Mouse (Mus musculus) urinary bladder, adult 2 months (tissue): ENCODE data around the gene Axin1. TPM values are rescaled to one million over a fixed set of nuclear protein-coding genes. Genes with fewer than 3 reads are reported as not detected.
"Not testable (repeated sequence)": the region's sequence is repeated elsewhere in the genome, so short reads cannot be mapped to it uniquely, and the experiment has no call there.

Experiments used
- DNase-seq: peaks from one replicate; pipeline ENCODE4 v3.0.0; 2022; ENCODE audit warnings: low spot score
- polyA plus RNA-seq: library from polyadenylated mRNA; depleted of rRNA; stranded (reverse); fragments of >200 nt; gene quantifications from 2 replicates; pipeline ENCODE4 v1.2.3, GENCODE M21; 2012

The Axin1 gene
- polyA plus RNA-seq, 1 experiment: 22.2 TPM

DNA sequence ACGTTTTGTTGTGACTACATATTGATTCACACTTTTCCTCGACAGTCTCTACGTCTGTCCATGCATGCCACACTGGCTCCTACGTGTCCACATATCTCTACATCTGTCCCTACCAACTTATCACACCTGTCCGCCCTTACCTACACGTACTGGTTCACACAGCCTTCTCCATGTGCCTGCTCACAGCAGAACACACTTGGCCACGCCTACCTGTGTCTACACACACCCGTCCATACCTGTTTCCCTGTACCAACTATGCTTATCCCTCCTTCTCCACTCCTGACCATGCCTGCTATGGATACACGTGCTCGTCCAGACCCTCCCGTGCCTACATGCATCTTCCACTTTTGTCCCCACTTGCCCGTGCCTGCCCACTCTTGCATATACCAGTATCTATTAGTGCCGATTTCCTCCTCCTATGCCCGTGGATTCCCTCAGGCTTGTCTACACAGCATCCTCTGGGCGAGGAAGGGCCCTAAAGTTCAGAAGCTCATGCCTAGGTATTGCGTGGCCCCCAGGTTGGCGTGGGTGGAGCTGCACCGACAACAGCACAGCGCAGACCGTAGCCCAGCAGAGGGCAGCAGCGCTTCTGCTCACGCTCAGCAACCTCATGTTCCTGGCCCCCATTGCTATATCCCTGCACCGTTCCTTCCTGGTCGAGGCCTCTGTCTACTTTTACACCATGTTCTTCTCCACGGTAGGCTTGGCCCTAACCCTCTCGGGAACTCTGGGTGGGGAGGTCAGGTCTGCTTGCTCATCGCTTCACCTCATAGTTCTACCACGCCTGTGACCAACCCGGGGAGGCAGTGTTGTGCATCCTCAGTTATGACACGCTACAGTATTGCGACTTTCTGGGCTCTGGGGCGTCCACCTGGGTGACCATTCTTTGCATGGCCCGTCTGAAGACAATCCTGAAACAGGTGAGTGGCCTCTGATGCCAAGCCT, 18.4 kb upstream of the Axin1 start:
- DNase-seq: no peak

DNA sequence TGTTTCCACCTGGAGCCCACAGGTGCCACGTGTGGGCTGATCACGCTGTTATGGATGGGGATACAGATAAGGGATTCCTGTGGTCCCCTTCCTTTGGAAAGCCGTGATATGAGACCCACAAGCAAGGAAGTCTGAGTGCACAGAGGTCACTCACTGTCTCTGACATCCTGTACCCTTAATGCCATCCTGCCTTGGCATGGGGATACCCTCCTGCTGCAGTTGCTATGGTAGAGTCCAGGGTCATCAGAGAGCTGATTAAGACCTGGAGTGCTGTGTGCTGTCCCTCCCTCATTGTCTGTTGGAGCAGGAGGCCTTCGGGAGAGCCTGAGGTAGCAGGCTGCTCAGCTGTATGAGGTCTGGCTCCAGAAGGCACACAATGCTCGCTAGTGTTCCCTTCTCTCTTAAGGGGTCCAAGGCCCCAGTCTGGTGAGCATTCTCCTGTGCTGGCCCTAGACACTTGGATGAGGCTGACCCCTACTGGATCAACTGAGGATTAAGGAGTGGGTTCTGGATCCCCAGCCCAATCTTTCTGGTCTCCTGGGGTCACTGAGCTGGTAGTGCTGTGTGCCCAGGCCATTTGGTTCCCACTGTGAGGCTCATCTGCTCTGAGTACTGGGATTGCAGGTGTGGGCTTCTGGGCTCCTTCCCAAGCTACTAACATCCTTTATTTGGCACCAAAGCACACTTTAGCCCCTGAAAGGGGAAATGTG, 15.9 kb upstream of the Axin1 start:
- no peak for DNase-seq

DNA sequence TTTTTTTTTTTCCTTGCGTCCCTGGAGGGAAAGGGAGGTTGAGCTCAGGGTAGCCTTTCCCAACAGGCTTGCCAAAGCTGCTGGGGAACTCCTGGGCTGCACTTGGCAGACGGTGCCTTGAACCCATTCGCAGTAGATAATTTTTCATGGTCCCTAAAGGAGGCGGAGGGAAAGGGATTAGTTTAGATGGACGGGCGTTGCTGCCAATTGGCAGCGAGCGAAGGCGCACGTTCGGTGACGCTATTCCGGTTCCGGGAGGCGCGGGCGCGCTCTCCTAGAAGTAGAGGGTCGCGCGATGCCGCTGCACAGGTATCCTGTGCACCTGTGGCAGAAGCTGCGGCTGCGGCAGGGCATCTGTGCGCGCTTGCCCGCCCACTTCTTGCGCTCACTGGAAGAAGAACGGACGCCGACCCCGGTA, 15.2 kb upstream of the Axin1 start, which contains the start of gene Mrpl28:
Gene Mrpl28 (plus strand): TSS at position 234 of the 418 bp plus-strand sequence.
- peak; percentile 67 for DNase-seq

DNA sequence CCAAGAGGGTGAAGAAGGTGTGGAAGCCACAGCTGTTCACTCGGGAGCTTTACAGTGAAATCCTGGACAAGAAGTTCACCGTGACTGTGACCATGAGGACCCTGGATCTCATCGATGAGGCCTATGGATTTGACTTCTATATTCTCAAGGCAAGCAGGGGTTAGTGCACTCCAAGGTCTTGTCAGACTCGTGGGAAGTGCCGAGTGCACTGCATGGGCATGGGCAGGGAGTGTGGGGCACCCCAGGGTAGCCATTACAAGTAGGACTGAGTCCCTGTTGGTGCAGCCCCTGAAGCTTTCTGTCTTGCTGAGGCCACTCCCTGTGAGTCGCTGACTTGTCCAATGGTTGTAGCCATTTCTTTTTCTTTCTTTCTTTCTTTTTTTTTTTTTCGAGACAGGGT, 13.9 kb upstream of the Axin1 start:
- no peak for DNase-seq

DNA sequence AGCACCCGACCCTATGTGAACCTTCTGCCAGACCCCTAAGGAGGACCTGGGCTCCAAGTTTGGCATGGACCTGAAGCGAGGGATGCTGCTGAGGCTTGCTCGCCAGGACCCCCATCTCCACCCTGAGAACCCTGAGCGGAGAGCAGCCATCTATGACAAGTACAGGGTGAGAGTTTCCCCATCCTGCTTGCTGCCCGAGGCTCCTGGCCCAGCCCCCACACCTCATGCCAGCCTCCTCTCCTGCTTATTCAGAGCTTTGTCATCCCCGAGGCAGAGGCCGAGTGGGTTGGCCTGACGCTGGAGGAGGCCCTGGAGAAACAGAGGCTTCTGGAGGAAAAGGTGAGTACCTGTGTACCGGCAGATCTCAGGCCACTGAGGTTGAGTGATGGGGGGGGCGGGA, 13.3 kb upstream of the Axin1 start:
- no peak for DNase-seq

DNA sequence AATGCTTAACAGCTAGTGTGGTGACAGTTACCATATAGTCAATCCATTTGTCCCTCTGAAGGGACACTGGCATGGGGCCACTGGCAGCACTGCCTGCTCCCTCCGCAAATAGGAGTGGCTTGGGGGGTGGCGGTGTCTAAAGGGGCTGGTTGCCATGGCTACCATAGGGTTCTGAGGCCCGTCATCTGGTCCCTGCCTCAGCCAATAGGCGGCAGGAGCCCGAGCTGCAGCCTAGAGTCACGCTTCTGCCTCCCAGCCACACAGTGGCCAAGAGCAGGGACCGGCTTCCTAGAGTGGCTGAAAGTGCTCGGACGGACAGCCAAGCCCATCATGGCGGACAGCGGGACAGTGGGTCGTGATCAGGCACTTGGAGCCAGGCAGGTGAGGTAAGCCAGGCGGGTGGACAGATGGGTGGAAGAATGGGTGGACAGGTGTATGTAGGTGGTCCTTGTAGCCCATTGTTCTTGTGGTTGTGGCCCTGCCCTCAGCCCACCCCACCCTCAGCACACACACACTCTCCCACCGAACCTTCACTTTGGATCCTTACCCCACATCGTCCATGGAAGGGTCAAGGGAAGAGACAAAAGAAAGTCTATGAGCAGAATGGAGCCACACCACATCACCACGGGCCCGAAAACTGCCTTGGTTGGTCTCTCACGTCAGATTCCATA, 7.3 kb upstream of the Axin1 start:
- no peak for DNase-seq

DNA sequence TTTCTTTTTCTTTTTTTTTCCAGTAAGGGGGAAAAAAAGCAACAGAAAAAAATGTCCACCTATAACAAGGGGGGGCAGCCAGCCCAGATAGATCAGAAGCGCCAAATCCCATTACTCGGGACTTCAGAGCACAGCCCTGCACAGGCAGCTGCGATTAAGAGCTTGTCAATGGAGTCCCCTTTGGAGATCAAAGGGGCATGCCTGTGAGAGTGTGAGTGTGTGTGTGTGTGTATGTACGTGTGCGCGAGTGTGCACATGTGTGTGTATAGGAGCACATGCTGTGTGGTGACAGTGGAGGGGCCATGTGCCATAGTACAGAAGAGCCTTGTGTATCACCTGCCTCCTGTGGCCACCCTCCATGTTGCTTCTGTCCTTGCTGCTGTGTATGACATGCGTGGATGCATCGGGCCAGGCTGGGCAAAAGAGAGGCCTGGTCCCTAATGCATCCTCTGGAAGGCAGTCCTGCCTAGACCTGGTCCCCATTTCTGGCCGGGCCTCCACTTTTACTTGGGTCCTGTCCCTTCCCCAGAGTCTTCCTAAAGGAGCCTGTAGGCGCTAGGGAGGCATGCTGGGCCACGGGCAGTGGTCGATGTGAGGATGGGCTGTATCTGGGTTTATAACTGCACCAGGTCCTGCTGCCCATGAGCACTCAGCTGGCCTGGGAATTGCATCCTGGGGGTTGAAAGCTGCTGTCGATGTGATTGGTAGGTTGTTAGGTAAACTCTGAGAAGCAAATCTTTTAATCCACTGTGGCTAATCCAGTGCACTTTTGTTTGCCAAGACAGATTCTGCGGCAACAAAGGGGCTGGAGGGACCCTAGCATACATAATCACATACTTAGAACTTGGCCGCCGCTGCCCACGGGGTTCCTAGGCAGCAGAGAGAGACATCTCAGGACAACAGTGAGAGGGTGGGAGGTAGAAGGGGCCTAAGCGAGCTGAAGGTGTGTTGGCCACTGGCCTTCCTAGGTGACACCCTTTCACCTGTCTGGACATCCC, 6.3 kb upstream of the Axin1 start:
- DNase-seq: no peak

DNA sequence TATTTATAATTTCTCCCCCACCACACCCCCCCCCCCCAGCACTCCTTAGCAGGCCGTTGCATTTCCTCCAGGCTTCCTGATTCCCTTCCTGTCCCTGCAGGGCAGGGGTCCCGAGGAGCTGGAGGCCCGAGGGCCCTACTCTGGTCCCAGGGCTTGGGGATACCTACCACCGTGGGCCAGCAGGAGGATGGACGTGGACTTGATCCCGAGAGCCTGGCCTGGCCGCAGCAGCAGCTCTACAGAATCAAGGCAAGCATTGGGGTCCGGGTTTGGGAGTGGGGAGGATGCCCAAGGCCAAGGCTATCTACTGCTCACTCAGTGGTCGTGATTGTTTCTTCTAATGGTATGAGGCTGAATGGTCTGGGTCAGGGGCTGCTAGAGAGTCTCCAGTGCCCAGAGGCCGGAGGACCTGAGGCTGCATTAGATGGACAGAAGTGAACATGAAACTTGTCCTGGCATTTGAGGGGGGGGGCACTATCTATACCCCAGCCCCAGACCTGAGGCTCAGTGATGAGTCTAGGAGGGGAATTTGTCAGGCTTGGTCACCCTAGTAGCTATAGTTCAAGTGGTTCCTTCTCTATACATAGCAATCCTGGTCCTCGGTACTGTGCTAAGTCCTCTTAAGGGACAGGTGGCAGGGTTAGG, 1.3 kb upstream of the Axin1 start:
- DNase-seq: no peak

DNA sequence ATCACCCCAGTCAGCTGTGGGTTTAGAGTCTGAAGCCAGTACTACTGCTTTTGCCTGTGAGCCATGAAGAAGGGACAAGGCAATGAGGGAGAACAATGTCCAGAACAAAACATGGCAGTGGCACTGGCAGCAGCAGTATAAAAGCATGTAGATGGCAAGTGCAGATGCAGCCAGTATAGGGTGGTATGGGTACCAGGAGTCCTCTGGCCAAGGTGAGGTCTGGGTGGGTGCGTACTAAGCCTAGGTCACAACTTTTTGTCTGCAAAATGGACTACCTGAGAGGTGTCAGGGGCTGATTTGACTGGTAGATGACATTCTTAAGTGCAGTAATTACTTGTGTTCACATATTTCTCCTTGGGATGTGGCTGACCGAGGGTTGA, 747 bp upstream of the Axin1 start:
- DNase-seq: no peak

DNA sequence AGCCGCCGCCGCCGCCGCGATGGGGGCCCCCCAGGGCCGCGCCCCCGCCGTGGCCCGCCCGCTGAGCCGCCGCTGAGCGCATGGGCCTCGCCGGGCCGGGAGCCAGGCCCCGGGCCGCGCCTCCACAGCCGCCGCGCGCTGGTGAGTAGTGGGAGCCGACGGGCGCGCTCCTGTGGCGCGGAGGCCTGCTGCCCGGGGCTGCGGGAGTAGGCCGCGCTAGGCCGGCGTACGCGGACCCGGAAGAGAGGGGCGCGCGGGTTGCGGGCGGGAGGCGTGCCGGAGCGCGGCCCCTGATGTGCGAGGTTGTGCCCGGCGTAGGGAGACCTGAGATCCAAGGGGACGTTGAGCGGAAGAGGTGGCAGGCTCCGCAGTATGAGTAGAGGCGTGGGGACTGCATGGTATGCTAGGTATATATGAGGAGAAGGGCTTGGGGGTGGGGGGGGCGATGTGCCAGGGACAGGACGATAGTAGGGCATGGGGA, 453 bp downstream of the Axin1 start:
- DNase-seq: no peak

DNA sequence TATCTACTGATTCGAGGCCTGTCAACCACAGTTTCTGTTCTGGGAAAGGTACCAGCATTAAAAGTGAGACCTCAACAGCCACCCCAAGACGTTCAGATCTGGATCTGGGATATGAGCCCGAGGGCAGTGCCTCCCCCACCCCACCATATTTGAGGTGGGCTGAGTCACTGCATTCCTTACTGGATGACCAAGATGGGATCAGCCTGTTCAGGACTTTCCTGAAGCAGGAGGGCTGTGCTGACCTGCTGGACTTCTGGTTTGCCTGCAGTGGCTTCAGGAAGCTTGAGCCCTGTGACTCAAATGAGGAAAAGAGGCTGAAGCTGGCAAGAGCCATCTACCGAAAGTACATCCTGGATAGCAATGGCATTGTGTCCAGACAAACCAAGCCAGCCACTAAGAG, 4.3 kb downstream of the Axin1 start:
- DNase-seq: no peak

DNA sequence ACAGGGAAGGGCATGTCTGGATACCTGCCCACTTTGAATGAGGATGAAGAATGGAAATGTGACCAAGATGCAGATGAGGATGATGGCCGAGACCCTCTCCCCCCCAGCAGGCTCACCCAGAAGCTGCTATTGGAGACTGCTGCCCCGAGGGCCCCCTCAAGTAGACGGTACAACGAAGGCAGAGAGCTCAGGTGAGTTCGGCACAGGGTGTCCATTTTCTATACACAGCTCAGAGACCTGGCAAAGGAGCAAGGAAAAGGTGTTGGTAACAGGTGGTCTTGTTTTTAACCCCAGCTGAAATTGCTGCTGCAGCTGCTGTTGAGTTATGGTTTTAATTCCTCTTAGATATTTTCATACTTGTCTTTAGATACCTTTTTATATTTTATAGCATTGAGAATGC, 4.9 kb downstream of the Axin1 start:
- DNase-seq: no peak

DNA sequence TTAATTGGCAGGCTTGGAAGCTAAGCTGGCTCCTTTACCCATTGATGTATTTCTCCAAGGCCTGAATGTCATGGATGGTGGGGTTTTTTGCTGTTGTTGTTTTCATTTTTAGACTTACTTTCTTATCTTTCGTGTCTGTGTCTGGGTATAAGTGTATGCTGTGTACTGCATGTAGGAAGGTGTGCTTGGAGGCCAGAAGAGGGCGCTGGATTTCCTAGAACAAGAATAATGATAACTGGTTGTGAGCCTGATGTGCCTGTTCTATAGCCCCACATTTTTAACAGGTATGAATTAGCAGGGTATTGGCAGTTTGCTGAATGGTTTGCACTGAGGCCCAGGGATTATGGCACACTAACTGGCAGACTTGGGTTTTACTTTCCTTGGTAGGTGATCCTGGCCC, 10.6 kb downstream of the Axin1 start:
- no peak for DNase-seq

DNA sequence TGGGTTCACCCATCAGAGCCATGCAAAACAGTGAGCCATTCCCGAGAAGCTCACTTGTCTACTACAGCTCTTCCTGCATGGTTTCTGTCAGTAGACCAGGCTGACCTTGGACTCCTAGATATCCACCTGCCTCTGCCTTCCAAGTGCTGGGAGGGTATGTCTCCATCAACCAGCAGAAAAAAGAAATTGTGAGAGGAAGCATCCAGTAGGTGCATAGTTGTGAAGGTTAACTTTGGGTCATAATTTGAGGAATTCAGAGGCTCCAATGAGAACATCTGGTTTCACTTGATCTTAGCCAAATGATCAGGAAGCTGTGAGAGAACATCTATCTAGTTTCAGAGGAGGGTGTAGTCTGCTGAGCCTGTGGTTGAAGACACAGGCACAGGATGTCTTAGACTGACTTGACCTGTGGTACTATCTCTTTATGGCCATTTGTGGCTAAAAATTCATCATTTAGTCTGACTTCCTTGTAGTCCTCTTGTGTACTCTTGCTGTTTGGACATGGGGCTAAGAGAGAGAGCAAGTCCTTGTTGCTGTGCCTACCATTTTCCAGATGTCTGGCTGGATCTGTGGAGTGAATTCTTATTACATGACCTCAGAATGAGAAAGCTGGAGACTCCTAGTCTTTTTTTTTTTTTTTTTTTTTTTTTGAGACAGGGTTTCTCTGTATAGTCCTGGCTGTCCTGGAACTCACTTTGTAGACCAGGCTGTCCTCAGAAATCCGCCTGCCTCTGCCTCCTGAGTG, 13.6 kb downstream of the Axin1 start:
- DNase-seq: no peak

DNA sequence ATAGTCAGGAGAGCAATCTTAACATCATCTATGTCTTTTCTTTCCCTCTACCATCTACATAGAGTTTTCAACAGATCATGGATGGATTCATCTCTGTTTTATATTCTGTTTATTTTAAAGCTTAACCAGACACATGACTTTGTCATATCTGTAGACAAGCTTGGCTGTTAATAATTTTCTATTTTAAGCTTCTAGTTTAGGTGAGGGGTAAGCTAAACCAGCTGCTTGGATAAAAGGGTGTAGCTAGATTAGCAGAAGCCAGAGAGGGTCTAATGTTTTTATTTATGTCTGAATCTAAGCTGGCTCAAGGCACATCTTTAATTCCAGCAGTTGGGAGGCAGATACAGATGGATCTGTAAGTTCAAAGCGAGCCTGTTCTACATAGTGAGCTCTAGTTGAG, 24.2 kb downstream of the Axin1 start:
- DNase-seq: no peak

DNA sequence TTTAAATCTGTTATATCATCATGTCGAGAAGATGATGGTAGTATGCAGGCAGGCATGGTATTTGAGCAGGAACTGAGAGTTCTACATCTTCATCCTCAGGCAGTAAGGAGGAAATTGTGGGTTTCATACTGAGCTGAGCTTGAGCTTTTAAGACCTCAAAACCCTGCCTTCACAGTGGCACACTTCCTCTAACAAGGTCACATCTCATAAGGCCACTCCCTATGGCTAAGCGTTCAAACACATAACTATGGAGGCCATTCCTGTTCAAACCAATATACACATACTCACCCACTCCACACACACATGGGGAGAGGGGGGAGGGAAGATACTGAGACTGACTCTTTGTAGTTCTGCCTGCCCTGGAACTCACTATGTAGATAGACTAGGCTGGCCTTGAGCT, 29.6 kb downstream of the Axin1 start:
- DNase-seq: no peak

DNA sequence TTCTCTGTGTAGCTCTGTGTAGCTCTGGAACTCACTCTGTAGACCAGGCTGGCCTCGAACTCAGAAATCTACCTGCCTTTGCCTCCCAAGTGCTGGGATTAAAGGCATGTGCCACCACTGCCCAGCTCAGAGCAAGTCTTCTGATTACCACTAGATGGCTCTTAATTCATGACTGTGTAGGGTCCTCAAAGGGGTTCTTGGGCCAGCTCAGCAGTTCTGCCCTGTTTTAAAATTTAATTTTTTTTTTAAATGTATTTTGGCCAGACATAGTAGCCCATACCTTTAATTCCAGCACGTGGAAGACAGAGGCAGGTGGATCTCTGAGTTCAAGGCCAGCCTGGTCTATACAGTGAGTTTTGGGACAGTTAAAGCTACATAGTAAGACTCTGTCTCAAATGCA, 36.8 kb downstream of the Axin1 start:
- DNase-seq: not testable (repeated sequence)

DNA sequence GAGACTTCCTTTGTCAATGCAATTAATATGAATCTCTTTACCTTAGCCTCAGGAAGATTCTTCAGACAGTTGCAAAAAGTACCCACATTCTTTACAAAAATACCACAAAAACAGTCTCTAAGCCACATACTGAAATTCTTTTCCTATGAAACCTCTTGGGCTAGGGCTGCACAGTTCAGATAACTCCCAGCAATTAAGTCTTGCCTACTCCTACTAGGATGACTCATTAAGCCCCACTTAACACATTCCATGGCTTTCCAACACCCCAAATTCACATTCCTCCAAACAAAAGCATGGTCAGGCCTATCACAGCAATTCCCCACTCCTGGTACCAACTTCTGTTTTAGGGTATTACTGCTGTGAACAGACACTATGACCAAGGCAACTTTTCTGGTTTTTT, 40.1 kb downstream of the Axin1 start:
- no peak for DNase-seq

DNA sequence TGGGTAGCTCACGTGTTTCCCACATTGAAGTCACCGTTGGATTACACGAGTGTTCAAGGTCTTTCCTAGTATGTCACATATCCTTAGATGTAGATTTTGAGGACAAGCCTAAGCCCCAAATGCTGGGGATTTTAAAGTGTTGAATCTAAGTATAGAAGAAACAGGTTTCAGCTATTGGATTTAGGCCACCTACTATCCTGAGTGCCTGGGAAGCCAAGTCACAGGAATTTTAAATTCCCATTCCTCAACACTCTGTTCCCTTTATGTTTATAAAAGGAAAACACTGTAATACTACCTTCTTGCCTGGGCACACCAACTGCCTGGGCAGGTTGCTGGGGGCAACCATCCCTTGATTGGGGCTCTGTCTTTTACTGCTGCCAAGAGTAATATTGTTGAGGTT, 42.7 kb downstream of the Axin1 start:
- DNase-seq: no peak

DNA sequence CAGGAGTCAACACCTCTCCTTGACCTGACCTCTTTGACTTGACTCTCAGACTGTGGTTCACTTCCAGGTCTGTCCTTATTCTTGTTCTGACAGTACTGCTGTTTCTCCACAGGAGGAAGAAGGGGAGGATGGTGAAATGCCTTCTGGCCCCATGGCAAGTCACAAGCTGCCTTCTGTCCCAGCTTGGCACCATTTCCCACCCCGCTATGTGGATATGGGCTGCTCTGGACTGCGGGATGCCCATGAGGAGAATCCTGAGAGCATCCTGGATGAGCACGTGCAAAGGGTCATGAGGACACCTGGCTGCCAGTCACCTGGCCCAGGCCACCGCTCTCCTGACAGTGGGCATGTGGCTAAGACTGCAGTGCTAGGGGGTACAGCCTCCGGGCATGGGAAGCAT, 49.1 kb downstream of the Axin1 start:
- DNase-seq: no peak
